Mouse (Mus musculus) heart, adult 2 months (tissue): ENCODE results near the gene Kremen2.

Experiments
- CTCF ChIP-seq: fragments of 200-600 bp; IDR thresholded peaks from 2 replicates; pipeline ENCODE4 v1.8.1; 2022; ENCODE audit warnings: antibody characterized with exemption, mild to moderate bottlenecking, moderate library complexity
- EP300 ChIP-seq: fragments of 200-500 bp; IDR thresholded peaks from 2 replicates; pipeline ENCODE4 v1.6.1; 2011; ENCODE audit warnings: low read depth, low read length, control low read depth; ENCODE audit not compliant: insufficient read depth
- POLR2A ChIP-seq: fragments of 200-500 bp; IDR thresholded peaks from 2 replicates; pipeline ENCODE4 v1.6.1; 2011; ENCODE audit warnings: mild to moderate bottlenecking, low read depth, low read length, control low read depth; ENCODE audit not compliant: insufficient read depth

GRCm38 (mm10) chr17:23704741-23705140, 40.9 kb downstream of the Kremen2 start:
- no peak for TF ChIP-seq EP300
- TF ChIP-seq POLR2A: no peak
- no peak for TF ChIP-seq CTCF
